Mouse (Mus musculus) B cell, adult 67 days (primary cell): ENCODE measurements around the gene Serpina9. TPM values are rescaled to one million over a fixed set of nuclear protein-coding genes. Genes with fewer than 3 reads are reported as not detected.

Source experiments
- total RNA-seq, 2 experiments: library from RNA; stranded (reverse); gene quantifications; 4 replicates each; pipeline ENCODE4 v1.2.4; 2023

Gene Serpina9
- total RNA-seq, result not detected

GRCm38 (mm10) chr12:104013620-104014019, at the start of gene Serpina9:
Gene Serpina9, minus strand, starts transcription at chr12:104013755.

GRCm38 (mm10) chr12:104044343-104044742, 30.8 kb upstream of the Serpina9 start, which contains the start of gene Serpina12:
Gene Serpina12, minus strand, starts transcription at chr12:104044443.

GRCm38 (mm10) chr12:103989857-103990256, 23.7 kb downstream of the Serpina9 start, which contains the start of gene Serpina11:
Gene Serpina11, minus strand, starts transcription at chr12:103989957.

GRCm38 (mm10) chr12:103958798-103959197, 54.8 kb downstream of the Serpina9 start, which contains the start of gene Serpina1e:
Gene Serpina1e, minus strand, starts transcription at chr12:103958975.

Other genes with a start within 250 kb of the Serpina9 start
- not detected for gene Serpina1d, start 240.2 kb downstream of the Serpina9 start, total RNA-seq
- not detected for gene Serpina1b, start 183.4 kb downstream of the Serpina9 start, total RNA-seq
- not detected for gene Serpina1a, start 150.2 kb downstream of the Serpina9 start, total RNA-seq
- not detected for gene Serpina1c, start 108.9 kb downstream of the Serpina9 start, total RNA-seq
- gene Serpina1e, start 54.8 kb downstream of the Serpina9 start, total RNA-seq, result not detected
- not detected for gene Serpina11, start 23.8 kb downstream of the Serpina9 start, total RNA-seq
- not detected for gene Serpina12, start 30.7 kb upstream of the Serpina9 start, total RNA-seq
- gene Serpina5, start 87.4 kb upstream of the Serpina9 start, total RNA-seq, result not detected
- gene Serpina3a, start 99.0 kb upstream of the Serpina9 start, total RNA-seq, result not detected
- not detected for gene Serpina3b, start 114.2 kb upstream of the Serpina9 start, total RNA-seq
- not detected for gene Serpina3c, start 140.1 kb upstream of the Serpina9 start, total RNA-seq
- gene Serpina3f, start 200.8 kb upstream of the Serpina9 start, total RNA-seq, result 1 to 10 TPM; 4.5 to 5.9 TPM
- gene Serpina3g, start 222.5 kb upstream of the Serpina9 start, total RNA-seq, result 100 to 1,000 TPM in 1 of 2 experiments, 10 to 100 TPM in 1; 73.0 to 106 TPM
- 1 to 10 TPM in 1 of 2 experiments, not detected in 1; 2.7 TPM for gene Serpina3i, start 249.4 kb upstream of the Serpina9 start, total RNA-seq